Mouse (Mus musculus) heart, postnatal 0 days (tissue): Measurements from ENCODE around the gene Tnrc6b. TPM values are rescaled to one million over a fixed set of nuclear protein-coding genes. Genes with fewer than 3 reads are reported as not detected.

Source experiments
- ATAC-seq: fragments of 200-750 bp; cut with Nextera tagmentation; 2 replicates; pipeline ENCODE4 v1.8.0; 2017; ENCODE audit warnings: low read depth, moderate number of reproducible peaks, moderate library complexity; ENCODE audit not compliant: insufficient read depth
- DNase-seq: peaks from one replicate; pipeline ENCODE4 v3.0.0-alpha.2; 2016; ENCODE audit warnings: low spot score
- H3K27ac ChIP-seq: fragments of 300-500 bp; sonication (generic); 2 replicates; pipeline ENCODE4 v1.5.1; 2014; ENCODE audit warnings: low read depth, mild to moderate bottlenecking
- H3K27me3 ChIP-seq: fragments of 300-500 bp; sonication (generic); 2 replicates; pipeline ENCODE4 v1.6.1; 2014; ENCODE audit warnings: low read length, mixed read lengths; ENCODE audit not compliant: control insufficient read depth, insufficient read depth
- H3K36me3 ChIP-seq: fragments of 300-500 bp; sonication (generic); replicated peaks from 2 replicates; pipeline ENCODE4 v1.6.1; 2014; ENCODE audit warnings: low read length, mixed read lengths; ENCODE audit not compliant: control insufficient read depth, insufficient read depth
- H3K4me1 ChIP-seq: fragments of 300-500 bp; sonication (generic); 2 replicates; pipeline ENCODE4 v1.6.1; 2014; ENCODE audit warnings: antibody characterized with exemption; ENCODE audit not compliant: control insufficient read depth, insufficient read depth
- H3K4me2 ChIP-seq: fragments of 300-500 bp; sonication (generic); 2 replicates; pipeline ENCODE4 v1.6.1; 2014; ENCODE audit warnings: low read depth, mild to moderate bottlenecking, low read length, moderate library complexity
- H3K4me3 ChIP-seq: fragments of 300-500 bp; sonication (generic); 2 replicates; pipeline ENCODE4 v1.5.1; 2014; ENCODE audit warnings: low read depth, low read length
- H3K9ac ChIP-seq: fragments of 300-500 bp; sonication (generic); replicated peaks from 2 replicates; pipeline ENCODE4 v1.6.1; 2014; ENCODE audit warnings: low read depth, low read length, mixed read lengths
- H3K9me3 ChIP-seq: fragments of 300-500 bp; sonication (generic); replicated peaks from 2 replicates; pipeline ENCODE4 v1.6.1; 2016; ENCODE audit warnings: low read length; ENCODE audit not compliant: control insufficient read depth
- CTCF ChIP-seq: IDR thresholded peaks from 2 replicates; pipeline ENCODE4 v1.5.1; 2016; ENCODE audit warnings: antibody characterized with exemption, control low read depth, low read depth
- EP300 ChIP-seq: IDR thresholded peaks from 2 replicates; pipeline ENCODE4 v1.6.1; 2016; ENCODE audit warnings: antibody characterized with exemption, low read depth
- whole genome bisulfite sequencing: fragments of 180-500 bp; shearing (Covaris S2); extraction: QIAGEN DNeasy Blood & Tissue Kit; methylation state at CpG from one replicate; pipeline ENCODE4 v1.1.7; 2014; 5-methylcytosine and 5-hydroxymethylcytosine counted together
- polyA plus RNA-seq: library from polyadenylated mRNA; unstranded; fragments of >200 nt; fragmentation: Nextera tagmentation; extraction: Ambion mirVana; gene quantifications from 2 replicates; pipeline ENCODE4 v1.2.1, GENCODE M21; 2015
- total RNA-seq: library from RNA; depleted of rRNA; stranded (reverse); fragments of >200 nt; gene quantifications from 2 replicates; pipeline ENCODE4 v1.2.3, GENCODE M21; 2014; ENCODE audit warnings: low replicate concordance

The Tnrc6b gene
- total and polyA plus RNA-seq, 2 experiments from 2014 or later, result 16.1 to 33.5 TPM

DNA sequence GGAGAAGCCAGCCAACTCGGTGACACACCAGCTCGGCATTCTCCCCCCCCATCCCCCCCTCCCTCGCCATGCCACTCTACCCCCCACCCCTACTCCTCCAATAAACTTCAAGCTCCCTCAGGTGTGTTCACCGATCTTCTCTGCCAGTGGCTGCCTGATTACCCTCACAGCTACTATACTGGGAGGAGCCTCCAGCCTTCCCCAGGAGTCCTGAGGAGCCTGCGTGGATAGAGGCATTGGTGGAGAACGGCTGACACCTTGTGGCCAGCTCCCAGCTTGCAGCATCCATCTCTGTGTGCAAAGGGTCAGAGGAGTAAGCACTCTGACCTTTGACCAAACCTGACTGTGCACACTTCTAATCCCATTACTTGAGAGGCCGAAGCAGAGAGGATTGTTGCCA lies 6.8 kb upstream of the Tnrc6b start:
- peak; percentile 75 for DNase-seq
- peak; percentile 65 for ATAC-seq
- H3K4me3 ChIP-seq, result no peak overlapping the region
- peak; percentile 95 for TF ChIP-seq CTCF
- no peak for TF ChIP-seq EP300
- peak overlapping the region; percentile 33 for H3K4me2 ChIP-seq
- H3K27ac ChIP-seq, result no peak overlapping the region
- H3K27me3 ChIP-seq, result no peaks in the 10 kb centered on the region
- peaks cover 16% of the 10 kb centered on the region; the same call in 1 of the 2 replicates for H3K4me1 ChIP-seq
- H3K9me3 ChIP-seq, result no peaks in the 10 kb centered on the region
- H3K9ac ChIP-seq, result no peak overlapping the region
- WGBS, result 10% methylated on average over 7 of the region's 7 CpGs
- no peaks in the 10 kb centered on the region for H3K36me3 ChIP-seq

DNA sequence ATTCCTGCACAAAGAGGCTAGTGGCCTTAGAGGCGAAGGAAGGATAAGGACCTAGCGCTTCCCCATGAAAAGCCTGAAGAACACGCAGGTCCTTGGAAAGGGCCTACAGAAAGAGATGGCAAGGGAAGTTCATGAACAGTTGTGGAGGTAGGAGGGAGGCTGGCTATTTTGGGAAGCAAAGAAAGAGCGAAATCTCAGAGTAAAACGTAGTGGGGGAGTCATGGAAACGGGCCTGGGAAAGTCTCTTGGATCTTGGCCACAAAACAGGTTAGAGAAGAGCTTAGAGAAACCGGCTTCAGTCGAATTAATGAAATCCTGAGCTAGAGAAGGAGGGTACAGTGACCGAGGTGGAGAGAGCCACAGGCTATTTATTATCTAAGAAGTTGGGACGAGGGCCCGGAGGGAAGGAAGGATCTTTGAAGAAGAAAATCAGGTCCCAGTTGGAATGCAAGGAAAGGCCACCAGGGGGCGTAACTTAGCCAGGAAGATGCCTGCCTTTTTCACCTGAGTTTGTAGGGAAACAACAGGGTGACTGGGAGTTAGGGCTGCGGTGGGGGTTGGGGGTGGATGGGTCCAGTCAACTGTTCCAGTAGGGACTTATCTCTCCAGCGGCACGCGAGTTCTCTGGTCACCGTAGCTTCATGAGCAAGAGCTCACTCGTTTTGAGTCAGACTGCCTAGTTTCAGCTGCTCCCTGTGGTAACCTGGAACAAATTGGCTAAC lies 5.1 kb upstream of the Tnrc6b start:
- peak; percentile 84 for DNase-seq
- H3K4me2 ChIP-seq, result peak overlapping the region; percentile 58
- H3K4me1 ChIP-seq, result peaks cover 20% of the 10 kb centered on the region; the same call in 1 of the 2 replicates
- H3K27me3 ChIP-seq, result no peaks in the 10 kb centered on the region
- peak overlapping the region; percentile 28 for H3K4me3 ChIP-seq
- H3K36me3 ChIP-seq, result no peaks in the 10 kb centered on the region
- H3K27ac ChIP-seq, result peak overlapping the region; percentile 65; the same call in 1 of the 2 replicates
- 23% methylated on average over 18 of the region's 18 CpGs for WGBS
- ATAC-seq, result no peak
- H3K9ac ChIP-seq, result no peak overlapping the region
- no peaks in the 10 kb centered on the region for H3K9me3 ChIP-seq
- TF ChIP-seq EP300, result no peak
- TF ChIP-seq CTCF, result peak; percentile 85

DNA sequence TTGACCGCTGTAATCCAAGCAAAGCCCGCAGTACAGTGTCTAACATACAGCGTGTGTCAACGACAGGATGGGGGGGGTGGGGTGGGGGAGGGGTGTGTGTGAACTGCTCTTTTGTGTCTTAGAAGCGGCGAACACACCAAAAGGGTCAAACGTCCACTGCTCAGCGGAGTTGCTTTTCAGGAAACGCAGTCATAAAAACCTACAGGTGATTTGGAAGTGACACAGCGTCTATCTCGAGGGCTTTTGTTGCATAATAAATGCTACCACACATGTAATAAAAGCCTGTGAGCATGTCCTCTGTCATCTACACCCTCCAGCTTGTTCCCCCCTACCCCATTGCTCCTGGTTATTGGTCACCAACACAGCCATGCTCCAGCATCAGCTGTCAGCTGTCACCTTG lies 4.5 kb upstream of the Tnrc6b start:
- DNase-seq, result no peak
- WGBS, result 19% methylated on average over 11 of the region's 11 CpGs
- Histone ChIP-seq H3K9ac (no peak overlapping the region), H3K27ac (peak overlapping the region; percentile 65), H3K4me1 (peaks cover 20% of the 10 kb centered on the region; the same call in 1 of the 2 replicates), H3K9me3 (no peaks in the 10 kb centered on the region), H3K36me3 (no peaks in the 10 kb centered on the region), H3K4me2 (peak overlapping the region; percentile 58), H3K27me3 (no peaks in the 10 kb centered on the region), H3K4me3 (peak overlapping the region; percentile 28)
- TF ChIP-seq CTCF (no peak), EP300 (no peak)
- ATAC-seq, result no peak

- H3K27me3 ChIP-seq, result no peaks in the 10 kb centered on the region
- ATAC-seq (no peak), DNase-seq (peak; percentile 75)
- no peak overlapping the region for H3K9ac ChIP-seq
- peak overlapping the region; percentile 65; the same call in 1 of the 2 replicates for H3K27ac ChIP-seq
- WGBS, result 5% methylated on average over 8 of the region's 8 CpGs
- no peaks in the 10 kb centered on the region for H3K9me3 ChIP-seq
- H3K4me3 ChIP-seq, result 0 out of 2 replicates have a peak overlapping the region, but pooled peaks have one; percentile 28
- H3K4me2 ChIP-seq, result peak overlapping the region; percentile 58
- peaks cover 20% of the 10 kb centered on the region; the same call in 1 of the 2 replicates for H3K4me1 ChIP-seq
- no peaks in the 10 kb centered on the region for H3K36me3 ChIP-seq
- TF ChIP-seq EP300 (no peak), CTCF (no peak)
Measured at GRCm38 (mm10) chr15:80707088-80707487, 4.0 kb upstream of the Tnrc6b start.

GRCm38 (mm10) chr15:80709593-80709992 lies 1.5 kb upstream of the Tnrc6b start:
- peak; percentile 31; the same call in 1 of the 2 replicates for TF ChIP-seq EP300
- peak; percentile 41 for TF ChIP-seq CTCF
- H3K4me2 ChIP-seq, result 0 out of 2 replicates have a peak overlapping the region, but pooled peaks have one; percentile 42
- WGBS, result 18% methylated on average over 6 of the region's 6 CpGs

More at GRCm38 (mm10) chr15:80709593-80709992, 1.5 kb upstream of the Tnrc6b start:
- DNase-seq (peak; percentile 86), ATAC-seq (no peak)
- H3K9me3 ChIP-seq, result no peaks in the 10 kb centered on the region
- no peak overlapping the region for H3K4me3 ChIP-seq
- peaks cover 20% of the 10 kb centered on the region; the same call in 1 of the 2 replicates for H3K4me1 ChIP-seq
- peak overlapping the region; percentile 89 for H3K27ac ChIP-seq
- no peaks in the 10 kb centered on the region for H3K36me3 ChIP-seq
- H3K9ac ChIP-seq, result no peak overlapping the region
- H3K27me3 ChIP-seq, result no peaks in the 10 kb centered on the region
